Mouse (Mus musculus) urinary bladder, postnatal 14 days (tissue): ENCODE results near the gene Hsd3b7.
A peak's percentile ranks its signal among the peaks of the same experiment; 100 is the strongest.

Source experiments
- DNase-seq: peaks from one replicate; pipeline ENCODE4 v3.0.0; 2021; ENCODE audit warnings: low spot score

Gene Hsd3b7

GRCm38 (mm10) chr7:127776426-127776825 lies 24.0 kb upstream of the Hsd3b7 start, which contains the start of gene Setd1a:
Gene Setd1a (plus strand): TSS chr7:127776670.
- peak; percentile 92 for DNase-seq

GRCm38 (mm10) chr7:127776878-127777473 lies 23.4 kb upstream of the Hsd3b7 start:
- DNase-seq = peak; percentile 98

- peak; percentile 54 for DNase-seq
Measured at GRCm38 (mm10) chr7:127777474-127778266, 22.7 kb upstream of the Hsd3b7 start.

GRCm38 (mm10) chr7:127778350-127778749 lies 22.1 kb upstream of the Hsd3b7 start:
- no peak for DNase-seq

GRCm38 (mm10) chr7:127785308-127785707 lies 15.1 kb upstream of the Hsd3b7 start, which contains the start of gene Gm49388:
Gene Gm49388 (plus strand): TSS chr7:127785608.
- DNase-seq = no peak

- DNase-seq = no peak
Measured at GRCm38 (mm10) chr7:127797076-127797845, 3.1 kb upstream of the Hsd3b7 start.

GRCm38 (mm10) chr7:127798591-127798990 lies 1.8 kb upstream of the Hsd3b7 start:
- no peak for DNase-seq

- DNase-seq = no peak
Measured at GRCm38 (mm10) chr7:127799211-127799610, 1.2 kb upstream of the Hsd3b7 start.

- no peak for DNase-seq
Measured at GRCm38 (mm10) chr7:127799738-127800137, 666 bp upstream of the Hsd3b7 start.

- peak; percentile 49 for DNase-seq
Measured at GRCm38 (mm10) chr7:127801010-127801621, 712 bp downstream of the Hsd3b7 start.

- no peak for DNase-seq
Measured at GRCm38 (mm10) chr7:127802313-127802712, 1.9 kb downstream of the Hsd3b7 start.

- DNase-seq = no peak
Measured at GRCm38 (mm10) chr7:127808821-127809220, 8.4 kb downstream of the Hsd3b7 start.

- no peak for DNase-seq
Measured at GRCm38 (mm10) chr7:127809846-127810245, 9.4 kb downstream of the Hsd3b7 start.

- no peak for DNase-seq
Measured at GRCm38 (mm10) chr7:127810650-127811049, 10.2 kb downstream of the Hsd3b7 start.

GRCm38 (mm10) chr7:127811240-127811639 lies 10.8 kb downstream of the Hsd3b7 start:
- no peak for DNase-seq

- no peak for DNase-seq
Measured at GRCm38 (mm10) chr7:127812292-127812691, 11.9 kb downstream of the Hsd3b7 start.

GRCm38 (mm10) chr7:127813821-127814220 lies 13.4 kb downstream of the Hsd3b7 start:
- no peak for DNase-seq

GRCm38 (mm10) chr7:127814241-127814921 lies 14.0 kb downstream of the Hsd3b7 start:
- peak; percentile 53 for DNase-seq

GRCm38 (mm10) chr7:127815116-127815665 lies 14.8 kb downstream of the Hsd3b7 start:
- no peak for DNase-seq

- DNase-seq = peak; percentile 61
Measured at GRCm38 (mm10) chr7:127815954-127816821, 15.8 kb downstream of the Hsd3b7 start.
